Mouse (Mus musculus) testis, adult 2 months (tissue): ENCODE results near the gene Pif1.

Experiments
- CTCF ChIP-seq: fragments of 200-500 bp; IDR thresholded peaks from 2 replicates; pipeline ENCODE4 v1.5.1; 2012; ENCODE audit warnings: low read depth, mild to moderate bottlenecking, inconsistent platforms, low read length, moderate library complexity; ENCODE audit not compliant: control insufficient read depth, insufficient read depth, insufficient replicate concordance
- POLR2A ChIP-seq: fragments of 200-500 bp; IDR thresholded peaks from 2 replicates; pipeline ENCODE4 v1.6.1; 2012; ENCODE audit warnings: low read depth, mild to moderate bottlenecking, inconsistent platforms, low read length, moderate library complexity; ENCODE audit not compliant: control insufficient read depth

DNA sequence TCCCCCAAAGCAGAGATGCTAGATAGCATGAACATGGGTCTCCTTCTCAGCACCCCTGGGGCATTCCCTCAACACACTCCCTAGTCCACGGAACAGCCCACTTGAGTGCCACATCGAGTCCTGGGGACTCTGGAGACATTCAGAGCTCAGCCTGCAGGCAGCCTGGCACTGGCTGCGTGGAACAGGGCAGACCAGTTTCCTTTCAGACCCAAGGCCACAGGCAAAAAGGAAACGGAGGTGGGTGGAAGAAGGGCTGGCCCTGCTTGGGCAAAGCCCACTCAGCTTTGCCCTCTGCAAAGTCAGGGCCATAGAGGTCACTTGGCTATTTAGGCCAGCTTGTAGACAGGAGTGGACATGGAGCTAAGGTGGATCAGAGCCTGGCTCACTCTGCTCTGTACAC is 39.1 kb upstream of the Pif1 start:
- TF ChIP-seq CTCF (no peak), POLR2A (no peak)
